Mouse (Mus musculus): ENCODE results near the gene Gm49321. TPM values are rescaled to one million over a fixed set of nuclear protein-coding genes. Genes with fewer than 3 reads are reported as not detected.
A peak's percentile ranks its signal among the peaks of the same experiment; 100 is the strongest.

The Gm49321 gene
- polyA plus RNA-seq, 1 experiment from 2014 or later = 11.4 TPM

DNA sequence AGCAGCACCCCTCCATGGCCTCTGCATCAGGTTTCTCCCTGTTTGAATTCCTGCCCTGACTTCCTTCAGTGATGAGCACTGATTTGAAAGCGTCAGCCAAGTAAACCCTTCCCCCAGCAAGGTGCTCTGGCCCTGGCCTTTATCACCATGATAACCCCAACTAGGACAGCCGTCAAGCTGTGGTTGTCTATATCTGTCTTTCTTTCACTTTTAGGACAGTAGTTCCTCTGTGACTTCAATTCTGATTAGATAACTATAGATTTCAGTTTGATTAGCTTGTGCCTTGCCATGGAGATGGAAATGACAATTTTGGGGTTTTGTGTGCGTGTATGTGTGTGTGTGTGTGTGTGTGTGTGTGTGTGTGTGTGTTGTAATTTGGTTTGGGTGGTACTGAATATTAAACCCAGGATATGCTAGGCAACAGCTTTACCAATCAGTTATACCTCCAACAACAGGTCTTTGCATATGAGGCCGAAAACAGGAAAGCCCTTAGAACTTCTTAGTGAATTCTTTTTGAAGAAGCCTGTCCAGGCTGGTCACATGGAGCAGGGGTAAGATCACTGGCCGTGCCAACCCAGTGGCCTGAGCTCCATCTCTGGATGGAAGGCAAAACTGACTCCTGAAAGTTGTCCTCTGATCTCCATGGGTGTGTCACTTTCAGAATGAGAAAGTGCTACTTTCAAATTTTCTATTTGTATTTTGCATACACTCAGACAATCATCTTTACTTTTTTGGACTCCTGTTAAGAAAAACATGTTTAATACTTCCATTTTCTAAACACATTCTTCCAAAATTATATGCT lies 33.1 kb upstream of the Gm49321 start:
- WGBS = 73% methylated on average over 5 of the region's 5 CpGs
- Histone ChIP-seq H3K4me2 (ENCODE audit: low read depth, low read length) (no peak overlapping the region), H3K27ac (ENCODE audit: low read length) (no peak overlapping the region), H3K4me1 (ENCODE audit: control insufficient read depth, insufficient read depth, low read length) (0 out of 2 replicates have a peak, but pooled peaks cover 9% of the 10 kb centered on the region), H3K36me3 (ENCODE audit: control insufficient read depth, insufficient read depth, low read length) (no peaks in the 10 kb centered on the region), H3K4me3 (ENCODE audit: low read length) (no peak overlapping the region), H3K27me3 (replicated peaks; ENCODE audit: control insufficient read depth, insufficient read depth, low read length) (no peaks in the 10 kb centered on the region), H3K9ac (ENCODE audit: low read depth, low read length) (no peak overlapping the region), H3K9me3 (ENCODE audit: control insufficient read depth, low read length) (no peaks in the 10 kb centered on the region)
- no peak for ATAC-seq

- Histone ChIP-seq H3K9ac (ENCODE audit: low read depth, low read length) (no peak overlapping the region), H3K4me1 (ENCODE audit: control insufficient read depth, insufficient read depth, low read length) (0 out of 2 replicates have a peak, but pooled peaks cover 9% of the 10 kb centered on the region), H3K4me3 (ENCODE audit: low read length) (no peak overlapping the region), H3K27ac (ENCODE audit: low read length) (no peak overlapping the region), H3K9me3 (ENCODE audit: control insufficient read depth, low read length) (no peaks in the 10 kb centered on the region), H3K27me3 (replicated peaks; ENCODE audit: control insufficient read depth, insufficient read depth, low read length) (no peaks in the 10 kb centered on the region), H3K4me2 (ENCODE audit: low read depth, low read length) (no peak overlapping the region), H3K36me3 (ENCODE audit: control insufficient read depth, insufficient read depth, low read length) (no peaks in the 10 kb centered on the region)
- 0 out of 2 replicates have a peak, but pooled peaks have one; percentile 15 for ATAC-seq
- 27% methylated on average over 2 of the region's 2 CpGs for WGBS
These were observed 32.4 kb upstream of the Gm49321 start for GRCm38 (mm10) chr12:73905041-73905440.

DNA sequence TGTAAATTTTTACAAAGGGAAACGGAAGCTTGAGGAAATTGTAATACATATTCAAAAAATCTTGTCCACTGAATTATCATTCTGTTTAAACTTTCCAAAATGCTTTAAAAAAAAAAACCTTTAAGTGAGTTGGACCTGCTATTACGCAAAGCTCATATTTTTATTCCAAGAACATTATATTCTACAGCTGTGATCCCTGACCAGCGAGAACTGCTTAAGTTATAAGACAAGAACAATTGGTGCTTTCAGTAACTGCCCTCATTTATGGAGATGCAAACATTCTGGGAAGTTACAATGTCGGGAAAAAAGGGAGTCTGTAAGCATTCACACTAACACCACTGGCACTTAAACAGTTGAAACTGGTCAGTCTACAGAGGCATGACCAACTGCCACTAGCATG lies 31.9 kb upstream of the Gm49321 start:
- Histone ChIP-seq H3K9me3 (ENCODE audit: control insufficient read depth, low read length) (no peaks in the 10 kb centered on the region), H3K4me2 (ENCODE audit: low read depth, low read length) (no peak overlapping the region), H3K27ac (ENCODE audit: low read length) (no peak overlapping the region), H3K4me1 (ENCODE audit: control insufficient read depth, insufficient read depth, low read length) (peaks cover 11% of the 10 kb centered on the region; the same call in 1 of the 2 replicates), H3K9ac (ENCODE audit: low read depth, low read length) (no peak overlapping the region), H3K4me3 (ENCODE audit: low read length) (no peak overlapping the region), H3K27me3 (replicated peaks; ENCODE audit: control insufficient read depth, insufficient read depth, low read length) (no peaks in the 10 kb centered on the region), H3K36me3 (ENCODE audit: control insufficient read depth, insufficient read depth, low read length) (no peaks in the 10 kb centered on the region)
- WGBS = 50% methylated on average over 4 of the region's 4 CpGs
- no peak for ATAC-seq

DNA sequence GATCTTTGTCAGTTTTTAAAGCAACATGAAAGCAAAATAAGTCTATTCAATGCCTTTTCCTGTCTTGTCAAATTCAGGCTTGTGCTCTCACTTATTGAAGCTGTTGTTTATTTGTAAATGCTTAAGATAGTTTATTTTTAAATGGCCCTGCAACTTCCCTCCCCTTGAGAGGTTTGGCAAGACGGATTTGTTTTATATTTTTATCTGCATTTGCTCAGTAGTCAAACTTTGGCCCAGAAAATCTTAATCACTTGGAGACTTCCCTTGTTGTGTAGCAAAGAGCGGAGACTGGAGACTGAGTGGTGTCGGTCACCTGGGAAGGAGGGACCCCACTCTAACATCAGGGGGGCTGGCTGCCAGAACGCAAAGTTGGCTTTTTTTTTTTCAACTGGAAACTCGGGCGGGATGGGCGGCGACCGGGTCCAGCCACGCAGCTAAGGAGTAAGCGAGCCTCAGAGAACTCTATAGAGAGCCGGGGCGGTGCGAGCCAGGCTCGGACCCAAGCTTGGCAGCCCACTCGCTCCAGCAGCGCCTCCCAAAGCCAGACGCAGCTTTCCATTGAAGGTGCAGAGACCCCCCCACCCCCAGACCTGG lies 30.3 kb upstream of the Gm49321 start:
- peak overlapping the region; percentile 99 for H3K4me3 ChIP-seq (ENCODE audit: low read length)
- WGBS = under 1% methylated on average over 18 of the region's 18 CpGs
- peak overlapping the region; percentile 79 for H3K4me2 ChIP-seq (ENCODE audit: low read depth, low read length)
- no peaks in the 10 kb centered on the region for H3K27me3 ChIP-seq (replicated peaks; ENCODE audit: control insufficient read depth, insufficient read depth, low read length)
- peak overlapping the region; percentile 100 for H3K9ac ChIP-seq (ENCODE audit: low read depth, low read length)
- peaks cover 13% of the 10 kb centered on the region; the same call in 1 of the 2 replicates for H3K4me1 ChIP-seq (ENCODE audit: control insufficient read depth, insufficient read depth, low read length)
- H3K27ac ChIP-seq (ENCODE audit: low read length) = peak overlapping the region; percentile 98
- ATAC-seq = peak; percentile 85
- H3K36me3 ChIP-seq (ENCODE audit: control insufficient read depth, insufficient read depth, low read length) = no peaks in the 10 kb centered on the region
- no peaks in the 10 kb centered on the region for H3K9me3 ChIP-seq (ENCODE audit: control insufficient read depth, low read length)

GRCm38 (mm10) chr12:73907673-73908150 lies 29.7 kb upstream of the Gm49321 start:
- Histone ChIP-seq H3K9ac (ENCODE audit: low read depth, low read length) (peak overlapping the region; percentile 100), H3K27me3 (replicated peaks; ENCODE audit: control insufficient read depth, insufficient read depth, low read length) (no peaks in the 10 kb centered on the region), H3K4me2 (ENCODE audit: low read depth, low read length) (peak overlapping the region; percentile 79), H3K36me3 (ENCODE audit: control insufficient read depth, insufficient read depth, low read length) (no peaks in the 10 kb centered on the region), H3K9me3 (ENCODE audit: control insufficient read depth, low read length) (no peaks in the 10 kb centered on the region), H3K4me3 (ENCODE audit: low read length) (peak overlapping the region; percentile 99), H3K27ac (ENCODE audit: low read length) (peak overlapping the region; percentile 98), H3K4me1 (ENCODE audit: control insufficient read depth, insufficient read depth, low read length) (peaks cover 13% of the 10 kb centered on the region; the same call in 1 of the 2 replicates)
- peak; percentile 99 for ATAC-seq
- 0% methylated on average over 39 of the region's 51 CpGs for WGBS

DNA sequence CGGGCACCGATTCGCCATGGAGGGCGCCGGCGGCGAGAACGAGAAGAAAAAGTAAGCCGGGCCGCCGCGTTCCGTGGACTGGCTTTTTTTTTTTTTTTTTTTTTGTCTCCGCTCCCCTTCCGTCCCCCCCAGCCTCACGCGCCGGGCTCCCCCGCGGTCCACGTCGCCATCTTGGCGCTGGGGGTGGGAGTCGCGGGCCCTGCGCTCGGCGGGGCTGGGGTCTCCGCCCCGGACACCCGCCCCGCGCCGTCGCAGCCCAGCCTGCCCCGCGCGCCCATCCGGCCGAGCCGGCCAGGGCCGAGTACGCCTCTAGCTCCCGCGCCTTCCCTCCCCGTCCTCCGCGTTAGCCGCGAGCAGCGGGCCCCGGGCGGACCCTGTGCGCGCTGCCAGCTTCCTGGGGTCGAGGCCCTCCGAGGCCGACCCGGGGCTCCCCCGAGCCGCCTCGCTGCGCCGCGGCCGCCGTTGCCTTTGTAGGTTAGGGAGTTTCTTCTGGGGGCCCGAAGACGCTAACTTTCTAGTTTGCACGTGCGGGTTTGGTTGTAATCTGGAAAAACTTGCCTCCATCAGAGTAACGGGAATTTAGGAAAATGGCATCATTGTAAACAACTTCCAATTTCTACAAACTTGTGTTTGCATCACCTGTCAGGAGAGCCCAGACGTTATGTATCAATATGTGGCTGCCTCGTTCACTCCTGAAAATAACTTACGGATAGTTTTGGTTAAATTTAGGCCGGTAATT lies 29.0 kb upstream of the Gm49321 start:
- Histone ChIP-seq H3K4me1 (ENCODE audit: control insufficient read depth, insufficient read depth, low read length) (peaks cover 13% of the 10 kb centered on the region; the same call in 1 of the 2 replicates), H3K4me2 (ENCODE audit: low read depth, low read length) (peak overlapping the region; percentile 61), H3K27ac (ENCODE audit: low read length) (peak overlapping the region; percentile 98), H3K27me3 (replicated peaks; ENCODE audit: control insufficient read depth, insufficient read depth, low read length) (no peaks in the 10 kb centered on the region), H3K9ac (ENCODE audit: low read depth, low read length) (peak overlapping the region; percentile 100), H3K9me3 (ENCODE audit: control insufficient read depth, low read length) (no peaks in the 10 kb centered on the region), H3K36me3 (ENCODE audit: control insufficient read depth, insufficient read depth, low read length) (no peaks in the 10 kb centered on the region), H3K4me3 (ENCODE audit: low read length) (peak overlapping the region; percentile 99)
- WGBS = under 1% methylated on average over 61 of the region's 76 CpGs
- ATAC-seq = peak; percentile 56

GRCm38 (mm10) chr12:73909013-73909575 lies 28.4 kb upstream of the Gm49321 start:
- Histone ChIP-seq H3K9me3 (ENCODE audit: control insufficient read depth, low read length) (no peaks in the 10 kb centered on the region), H3K27ac (ENCODE audit: low read length) (no peak overlapping the region)

GRCm38 (mm10) chr12:73918479-73918878 lies 19.0 kb upstream of the Gm49321 start:
- Histone ChIP-seq H3K4me2 (ENCODE audit: low read depth, low read length) (no peak overlapping the region), H3K9me3 (ENCODE audit: control insufficient read depth, low read length) (no peaks in the 10 kb centered on the region), H3K4me1 (ENCODE audit: control insufficient read depth, insufficient read depth, low read length) (no peaks in the 10 kb centered on the region; the same call in 1 of the 2 replicates), H3K4me3 (ENCODE audit: low read length) (no peak overlapping the region), H3K27me3 (replicated peaks; ENCODE audit: control insufficient read depth, insufficient read depth, low read length) (no peaks in the 10 kb centered on the region), H3K27ac (ENCODE audit: low read length) (no peak overlapping the region), H3K9ac (ENCODE audit: low read depth, low read length) (no peak overlapping the region), H3K36me3 (ENCODE audit: control insufficient read depth, insufficient read depth, low read length) (no peaks in the 10 kb centered on the region)
- WGBS = 93% methylated on average over 5 of the region's 5 CpGs
- ATAC-seq = no peak

More at GRCm38 (mm10) chr12:73909013-73909575, 28.4 kb upstream of the Gm49321 start:
- ATAC-seq = no peak
- H3K4me1 ChIP-seq (ENCODE audit: control insufficient read depth, insufficient read depth, low read length) = peaks cover 13% of the 10 kb centered on the region; the same call in 1 of the 2 replicates
- H3K4me3 ChIP-seq (ENCODE audit: low read length) = peak overlapping the region; percentile 99
- 2% methylated on average over 6 of the region's 6 CpGs for WGBS
- H3K4me2 ChIP-seq (ENCODE audit: low read depth, low read length) = peak overlapping the region; percentile 61
- no peaks in the 10 kb centered on the region for H3K27me3 ChIP-seq (replicated peaks; ENCODE audit: control insufficient read depth, insufficient read depth, low read length)
- no peaks in the 10 kb centered on the region for H3K36me3 ChIP-seq (ENCODE audit: control insufficient read depth, insufficient read depth, low read length)
- peak overlapping the region; percentile 100 for H3K9ac ChIP-seq (ENCODE audit: low read depth, low read length)
